Mouse (Mus musculus) CD4-positive, CD25-positive, alpha-beta regulatory T cell, adult 9 weeks (primary cell): Measurements from ENCODE around the gene Meioc. TPM values are rescaled to one million over a fixed set of nuclear protein-coding genes. Genes with fewer than 3 reads are reported as not detected.

Source experiments
- polyA plus RNA-seq: library from polyadenylated mRNA; unstranded; fragments of 100-300 nt; shearing (Covaris generic); gene quantifications from one replicate; pipeline ENCODE4 v1.2.1, GENCODE M21; 2017

Meioc gene
- polyA plus RNA-seq = not detected

DNA sequence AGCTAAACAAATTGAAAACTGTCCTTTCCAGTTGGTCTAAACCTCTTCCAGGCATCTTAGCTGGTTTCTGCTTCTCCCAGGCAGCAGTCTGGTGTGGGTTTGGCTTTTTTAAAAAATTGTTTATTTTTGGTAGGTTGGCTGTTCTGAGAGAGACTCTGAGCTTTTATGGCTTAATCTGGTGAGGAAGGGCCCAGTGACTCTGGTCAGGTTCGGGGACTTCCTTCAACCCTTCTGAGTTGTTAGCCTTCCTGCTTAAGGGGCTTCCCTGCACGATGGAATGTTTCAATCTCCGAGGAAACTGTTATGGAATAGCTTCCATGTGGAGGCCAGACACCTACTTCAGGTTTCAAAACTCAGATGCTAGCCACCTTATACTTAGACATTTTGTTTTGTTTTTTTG, at the start of gene Meioc:
Meioc (plus strand) TSS at position 301 of the 400 bp plus-strand sequence.

DNA sequence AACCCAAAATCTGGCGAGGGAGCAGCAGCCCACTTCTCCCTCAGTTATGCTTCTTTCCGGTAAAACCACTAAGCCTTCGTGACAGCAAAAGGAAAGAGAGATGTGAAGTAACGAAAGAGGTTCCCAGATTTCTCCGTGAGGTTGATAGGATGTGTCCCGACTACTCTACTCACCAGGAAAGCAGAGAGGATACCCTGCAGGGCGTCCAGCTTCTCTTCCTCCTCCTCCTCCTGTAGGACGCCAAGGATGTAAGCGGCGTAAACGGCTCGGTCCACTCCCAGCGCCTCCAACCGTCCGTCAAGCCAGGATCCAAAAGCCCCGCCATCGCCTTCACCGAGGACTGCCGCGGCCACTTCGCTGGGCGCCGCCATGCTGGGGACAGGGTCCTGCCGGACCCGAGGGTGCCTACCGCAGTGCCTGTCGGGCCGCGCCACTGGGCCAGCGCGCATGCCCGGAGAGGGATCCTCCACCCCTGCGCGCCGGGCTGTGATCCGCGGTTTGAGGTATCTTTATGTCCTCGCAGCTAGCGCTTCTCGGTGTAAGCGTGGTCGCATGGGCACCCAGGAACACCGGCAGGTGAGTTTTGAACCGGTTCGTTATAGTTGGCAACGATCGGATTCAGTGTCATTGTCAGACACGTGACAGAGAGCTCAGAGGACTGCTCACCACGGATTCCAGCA, 34.0 kb downstream of the Meioc start, which contains the start of gene Ccdc43:
Ccdc43 (minus strand) TSS at position 445 of the 680 bp plus-strand sequence.

Other genes starting within 250 kb of the Meioc start
- gene Grn, start 233.4 kb upstream of the Meioc start, polyA plus RNA-seq = 52.2 TPM
- not detected for gene Fam171a2, start 216.0 kb upstream of the Meioc start, polyA plus RNA-seq
- 2.0 TPM for gene Itga2b, start 193.6 kb upstream of the Meioc start, polyA plus RNA-seq
- gene Gpatch8, start 107.3 kb upstream of the Meioc start, polyA plus RNA-seq = 81.4 TPM
- not detected for gene Gm11627, start 84.3 kb upstream of the Meioc start, polyA plus RNA-seq
- not detected for gene Fzd2, start 59.3 kb upstream of the Meioc start, polyA plus RNA-seq
- gene Ccdc43, start 34.1 kb downstream of the Meioc start, polyA plus RNA-seq = 44.1 TPM
- 0.14 TPM for gene Adam11, start 97.7 kb downstream of the Meioc start, polyA plus RNA-seq
- gene Gjc1, start 156.0 kb downstream of the Meioc start, polyA plus RNA-seq = 0.11 TPM
- gene Higd1b, start 172.1 kb downstream of the Meioc start, polyA plus RNA-seq = not detected
- 189 TPM for gene Eftud2, start 217.3 kb downstream of the Meioc start, polyA plus RNA-seq
- gene Ccdc103, start 217.5 kb downstream of the Meioc start, polyA plus RNA-seq = not detected
- gene Fam187a, start 221.5 kb downstream of the Meioc start, polyA plus RNA-seq = not detected
- gene Gfap, start 237.2 kb downstream of the Meioc start, polyA plus RNA-seq = 0.10 TPM